Mouse (Mus musculus): ENCODE data around the gene Trhr2. TPM values are rescaled to one million over a fixed set of nuclear protein-coding genes. Genes with fewer than 3 reads are reported as not detected.

The Trhr2 gene
- 0.35 and 0.51 TPM in 2 replicates for polyA plus RNA-seq (2012; rRNA removed)

DNA sequence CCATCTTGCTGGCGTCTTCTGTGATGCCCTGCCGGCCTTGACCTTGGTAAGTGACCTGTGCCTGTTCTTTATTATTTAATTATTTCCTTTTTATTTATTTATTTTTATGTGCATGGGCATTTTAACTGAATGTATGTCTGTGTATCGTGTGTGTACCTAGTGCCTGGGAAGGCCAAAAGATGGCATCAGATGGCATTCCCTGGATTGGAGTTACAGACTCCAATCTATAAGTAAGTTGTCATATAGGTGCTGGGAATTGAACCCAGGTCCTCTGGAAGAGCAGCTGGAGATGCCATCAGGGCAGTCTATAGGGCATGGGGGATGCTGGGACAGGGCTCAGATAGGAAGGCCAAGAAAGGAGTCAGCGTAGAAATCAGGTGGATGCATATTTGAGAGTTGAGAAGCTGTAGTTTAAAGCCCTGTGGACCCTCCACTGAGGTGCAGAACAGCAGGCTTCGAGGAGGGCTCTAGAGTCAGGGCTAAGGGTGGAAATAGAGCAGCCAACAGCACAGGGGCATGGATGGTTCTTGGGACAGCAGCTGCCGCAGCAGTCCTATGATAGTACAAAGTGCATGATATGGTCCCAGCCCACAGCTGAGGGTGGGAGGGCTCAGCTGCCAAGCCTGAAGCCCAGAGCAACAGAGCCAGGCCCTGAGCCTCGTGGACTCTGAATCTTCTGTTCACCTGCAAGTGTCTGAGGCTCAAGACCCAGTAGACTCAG is at the start of gene Trhr2:
TSS of gene Trhr2 (minus strand) at position 51 of the 721 bp plus-strand sequence.
- Histone ChIP-seq H3K4me1 (replicated peaks; ENCODE audit: control insufficient read depth, insufficient read depth, low read length) (no peaks in the 10 kb centered on the region), H3K4me3 (ENCODE audit: control insufficient read depth, insufficient read depth, low read length) (no peak within 1 kb of the TSS), H3K36me3 (ENCODE audit: control insufficient read depth, insufficient read depth, low read length) (no peaks in the 10 kb centered on the region), H3K27ac (ENCODE audit: control insufficient read depth, insufficient read depth, low read length) (no peak within 1 kb of the TSS), H3K27me3 (ENCODE audit: control insufficient read depth, insufficient read depth, low read length) (no peaks in the 10 kb centered on the region)
- no peak for DNase-seq
- 88% methylated on average over 7 of the region's 7 CpGs for WGBS
- TF ChIP-seq POLR2A (IDR thresholded peaks at IDR 0.05; ENCODE audit: control insufficient read depth, extremely low read depth, insufficient read depth, low read length, poor library complexity) (no peak), CTCF (IDR thresholded peaks at IDR 0.05; ENCODE audit: borderline replicate concordance, control insufficient read depth, extremely low read depth, insufficient read depth, low read length, poor library complexity) (no peak)

DNA sequence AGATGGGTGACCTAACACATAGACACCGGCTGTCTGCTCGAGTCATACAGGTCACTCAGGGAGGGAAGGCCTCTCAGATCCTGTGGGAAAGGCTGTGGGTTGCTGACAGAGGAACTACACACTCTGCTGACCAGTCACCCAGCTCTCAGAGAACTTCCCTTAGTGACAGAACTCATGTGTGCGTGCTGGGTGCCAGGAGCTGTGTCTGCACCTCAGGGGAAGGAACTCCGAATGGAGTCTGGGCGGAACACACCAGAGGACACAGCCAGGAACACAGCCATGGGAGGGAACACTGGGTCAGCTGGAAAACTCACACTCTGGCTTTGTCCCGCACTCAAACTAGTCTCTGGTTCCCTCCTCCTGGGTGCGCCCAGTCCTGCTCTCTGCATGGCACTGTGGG is 47.1 kb upstream of the Trhr2 start:
- H3K4me1 ChIP-seq (replicated peaks; ENCODE audit: control insufficient read depth, insufficient read depth, low read length) = no peaks in the 10 kb centered on the region
- no peaks in the 10 kb centered on the region for H3K27me3 ChIP-seq (ENCODE audit: control insufficient read depth, insufficient read depth, low read length)
- no peak for DNase-seq
- peaks cover 98% of the 10 kb centered on the region for H3K36me3 ChIP-seq (ENCODE audit: control insufficient read depth, insufficient read depth, low read length)
- TF ChIP-seq POLR2A (IDR thresholded peaks at IDR 0.05; ENCODE audit: control insufficient read depth, extremely low read depth, insufficient read depth, low read length, poor library complexity) = no peak
- no peak for TF ChIP-seq CTCF (IDR thresholded peaks at IDR 0.05; ENCODE audit: borderline replicate concordance, control insufficient read depth, extremely low read depth, insufficient read depth, low read length, poor library complexity)
- H3K4me3 ChIP-seq (ENCODE audit: control insufficient read depth, insufficient read depth, low read length) = no peak overlapping the region
- H3K27ac ChIP-seq (ENCODE audit: control insufficient read depth, insufficient read depth, low read length) = no peak overlapping the region; the same call in 1 of the 2 replicates
- WGBS = 96% methylated on average over 7 of the region's 7 CpGs

DNA sequence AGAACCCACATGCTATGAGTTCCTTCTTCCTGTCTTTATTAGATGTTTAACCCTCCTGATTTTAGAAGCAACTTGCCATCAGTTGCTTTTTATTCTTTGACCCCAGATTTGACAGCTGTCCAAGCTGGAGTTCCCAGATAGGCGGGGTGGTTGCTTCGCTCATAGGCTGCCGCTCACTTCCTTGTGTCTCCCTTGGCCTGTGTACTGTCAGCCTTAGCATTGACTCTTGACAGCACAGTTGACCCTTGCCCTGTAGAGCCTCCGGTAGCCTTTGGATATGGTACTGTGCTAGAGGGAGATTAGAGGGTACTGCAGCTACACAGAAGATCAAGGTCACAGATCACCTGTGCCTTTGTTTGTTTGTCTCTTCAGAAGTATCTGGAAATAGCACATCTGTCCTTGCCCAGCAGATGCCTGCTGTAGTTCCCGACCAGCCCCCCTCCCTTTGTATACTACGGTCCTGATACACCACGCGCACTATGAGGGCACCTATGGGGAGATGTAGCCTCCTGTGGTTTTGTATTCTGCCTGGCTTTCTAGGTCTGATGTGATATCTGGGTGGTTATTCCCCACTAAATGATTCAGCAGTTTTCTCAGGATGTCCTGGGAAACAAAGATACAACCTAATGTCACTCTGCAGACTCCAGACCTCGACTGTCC is 44.7 kb upstream of the Trhr2 start:
- no peak overlapping the region for H3K4me3 ChIP-seq (ENCODE audit: control insufficient read depth, insufficient read depth, low read length)

DNA sequence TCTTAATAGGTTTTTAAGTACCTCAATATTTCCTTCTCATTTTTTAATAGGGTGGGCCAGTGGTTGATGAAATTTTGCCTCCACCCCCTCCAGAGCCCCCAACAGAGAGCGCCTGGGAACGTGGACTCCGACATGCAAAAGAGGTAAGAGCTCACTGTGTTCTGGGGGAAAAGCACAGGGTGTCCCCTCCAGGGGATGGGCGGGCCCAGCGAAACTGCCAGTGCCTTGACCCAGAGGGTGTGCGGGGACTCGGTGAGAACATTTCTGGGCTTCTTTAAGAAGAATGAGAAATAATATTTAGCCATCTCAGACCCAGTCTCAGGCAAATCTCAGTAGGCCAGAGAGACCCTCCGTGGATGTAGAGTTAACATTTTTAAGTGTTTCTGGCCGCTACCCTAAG is 37.6 kb upstream of the Trhr2 start:
- Histone ChIP-seq H3K4me1 (replicated peaks; ENCODE audit: control insufficient read depth, insufficient read depth, low read length) (no peaks in the 10 kb centered on the region), H3K4me3 (ENCODE audit: control insufficient read depth, insufficient read depth, low read length) (no peak overlapping the region), H3K27ac (ENCODE audit: control insufficient read depth, insufficient read depth, low read length) (no peak overlapping the region), H3K36me3 (ENCODE audit: control insufficient read depth, insufficient read depth, low read length) (peaks cover 52% of the 10 kb centered on the region), H3K27me3 (ENCODE audit: control insufficient read depth, insufficient read depth, low read length) (no peaks in the 10 kb centered on the region)
- no peak for DNase-seq
- WGBS = 97% methylated on average over 9 of the region's 9 CpGs
- no peak for TF ChIP-seq CTCF (IDR thresholded peaks at IDR 0.05; ENCODE audit: borderline replicate concordance, control insufficient read depth, extremely low read depth, insufficient read depth, low read length, poor library complexity)
- no peak for TF ChIP-seq POLR2A (IDR thresholded peaks at IDR 0.05; ENCODE audit: control insufficient read depth, extremely low read depth, insufficient read depth, low read length, poor library complexity)

More for the DNA sequence above, 44.7 kb upstream of the Trhr2 start:
- DNase-seq = no peak
- Histone ChIP-seq H3K36me3 (ENCODE audit: control insufficient read depth, insufficient read depth, low read length) (peaks cover 97% of the 10 kb centered on the region), H3K27ac (ENCODE audit: control insufficient read depth, insufficient read depth, low read length) (no peak overlapping the region), H3K27me3 (ENCODE audit: control insufficient read depth, insufficient read depth, low read length) (no peaks in the 10 kb centered on the region), H3K4me1 (replicated peaks; ENCODE audit: control insufficient read depth, insufficient read depth, low read length) (no peaks in the 10 kb centered on the region)
- 74% methylated on average over 9 of the region's 9 CpGs for WGBS
- TF ChIP-seq CTCF (IDR thresholded peaks at IDR 0.05; ENCODE audit: borderline replicate concordance, control insufficient read depth, extremely low read depth, insufficient read depth, low read length, poor library complexity) (no peak), POLR2A (IDR thresholded peaks at IDR 0.05; ENCODE audit: control insufficient read depth, extremely low read depth, insufficient read depth, low read length, poor library complexity) (no peak)

DNA sequence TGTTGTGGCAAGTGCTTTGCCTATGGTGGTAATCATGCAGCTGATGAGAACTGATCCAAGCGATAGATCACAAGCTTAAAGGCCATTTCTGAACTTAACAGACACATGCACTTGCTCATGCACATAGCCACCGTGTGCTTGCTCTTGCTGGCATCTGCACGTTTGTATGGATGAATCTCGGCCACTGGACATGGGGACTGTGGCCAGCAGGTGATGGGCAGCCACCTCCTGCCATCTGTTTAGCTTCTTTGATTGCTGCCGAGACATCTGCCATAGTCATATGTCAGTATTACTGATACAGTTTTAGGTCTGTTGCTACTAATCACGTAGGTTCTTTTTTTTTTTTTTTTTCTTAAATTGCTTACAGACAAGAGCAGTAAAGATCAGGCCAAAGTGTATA is 34.7 kb upstream of the Trhr2 start:
- WGBS = 96% methylated on average over 6 of the region's 6 CpGs
- H3K27ac ChIP-seq (ENCODE audit: control insufficient read depth, insufficient read depth, low read length) = no peak overlapping the region
- no peaks in the 10 kb centered on the region for H3K4me1 ChIP-seq (replicated peaks; ENCODE audit: control insufficient read depth, insufficient read depth, low read length)
- H3K4me3 ChIP-seq (ENCODE audit: control insufficient read depth, insufficient read depth, low read length) = no peak overlapping the region
- no peaks in the 10 kb centered on the region for H3K27me3 ChIP-seq (ENCODE audit: control insufficient read depth, insufficient read depth, low read length)
- peaks cover 30% of the 10 kb centered on the region for H3K36me3 ChIP-seq (ENCODE audit: control insufficient read depth, insufficient read depth, low read length)
- TF ChIP-seq POLR2A (IDR thresholded peaks at IDR 0.05; ENCODE audit: control insufficient read depth, extremely low read depth, insufficient read depth, low read length, poor library complexity) = no peak
- TF ChIP-seq CTCF (IDR thresholded peaks at IDR 0.05; ENCODE audit: borderline replicate concordance, control insufficient read depth, extremely low read depth, insufficient read depth, low read length, poor library complexity) = no peak
- DNase-seq = no peak

DNA sequence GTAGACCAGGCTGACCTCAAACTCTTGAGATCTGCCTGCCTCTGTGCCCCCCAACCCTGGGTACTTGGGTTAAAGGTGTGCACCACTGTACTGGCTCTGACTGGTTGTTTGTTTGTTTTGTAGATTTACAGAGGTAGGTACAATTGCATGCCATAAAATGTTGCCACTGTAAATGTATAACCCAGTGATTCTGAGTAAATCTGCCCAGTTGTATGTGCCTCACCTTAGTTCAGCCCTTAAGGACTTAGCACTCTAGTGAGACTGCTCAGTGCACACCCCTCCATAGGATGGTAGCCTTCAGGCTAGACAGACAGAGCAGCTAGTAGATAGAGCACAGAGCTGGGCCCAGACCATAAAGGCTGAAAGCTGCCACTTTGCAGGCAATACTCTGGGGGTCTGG is 33.2 kb upstream of the Trhr2 start:
- Histone ChIP-seq H3K4me1 (replicated peaks; ENCODE audit: control insufficient read depth, insufficient read depth, low read length) (no peaks in the 10 kb centered on the region), H3K27me3 (ENCODE audit: control insufficient read depth, insufficient read depth, low read length) (no peaks in the 10 kb centered on the region), H3K4me3 (ENCODE audit: control insufficient read depth, insufficient read depth, low read length) (no peak overlapping the region), H3K27ac (ENCODE audit: control insufficient read depth, insufficient read depth, low read length) (no peak overlapping the region), H3K36me3 (ENCODE audit: control insufficient read depth, insufficient read depth, low read length) (peaks cover 27% of the 10 kb centered on the region)
- no peak for DNase-seq
- TF ChIP-seq CTCF (IDR thresholded peaks at IDR 0.05; ENCODE audit: borderline replicate concordance, control insufficient read depth, extremely low read depth, insufficient read depth, low read length, poor library complexity) (no peak), POLR2A (IDR thresholded peaks at IDR 0.05; ENCODE audit: control insufficient read depth, extremely low read depth, insufficient read depth, low read length, poor library complexity) (no peak)

Measured in thymus, adult 2 months (tissue).